Mouse (Mus musculus): Measurements from ENCODE around the gene Vps13d. TPM values are rescaled to one million over a fixed set of nuclear protein-coding genes. Genes with fewer than 3 reads are reported as not detected.

Gene Vps13d
- total RNA-seq, 1 experiment from 2014 or later = 41.1 TPM

- no peak for ATAC-seq (replicated peaks in 1 of 2; ENCODE audit: insufficient read depth in 1 of 2, low FRiP score in 2 of 2, low TSS enrichment in 1 of 2, low read depth in 1 of 2, poor library complexity in 2 of 2, severe bottlenecking in 2 of 2)
Measured at GRCm38 (mm10) chr4:145124419-145124818, 70.4 kb downstream of the Vps13d start.

- ATAC-seq (replicated peaks in 1 of 2; ENCODE audit: insufficient read depth in 1 of 2, low FRiP score in 2 of 2, low TSS enrichment in 1 of 2, low read depth in 1 of 2, poor library complexity in 2 of 2, severe bottlenecking in 2 of 2) = peak; percentile 93 to 96
Measured at GRCm38 (mm10) chr4:145111641-145112040, 83.2 kb downstream of the Vps13d start.

GRCm38 (mm10) chr4:145110736-145111135, 84.1 kb downstream of the Vps13d start:
- ATAC-seq (replicated peaks in 1 of 2; ENCODE audit: insufficient read depth in 1 of 2, low FRiP score in 2 of 2, low TSS enrichment in 1 of 2, low read depth in 1 of 2, poor library complexity in 2 of 2, severe bottlenecking in 2 of 2) = no peak

- ATAC-seq (replicated peaks in 1 of 2; ENCODE audit: insufficient read depth in 1 of 2, low FRiP score in 2 of 2, low TSS enrichment in 1 of 2, low read depth in 1 of 2, poor library complexity in 2 of 2, severe bottlenecking in 2 of 2) = no peak
Measured at GRCm38 (mm10) chr4:145106796-145107195, 88.0 kb downstream of the Vps13d start.

- no peak for ATAC-seq (replicated peaks in 1 of 2; ENCODE audit: insufficient read depth in 1 of 2, low FRiP score in 2 of 2, low TSS enrichment in 1 of 2, low read depth in 1 of 2, poor library complexity in 2 of 2, severe bottlenecking in 2 of 2)
Measured at GRCm38 (mm10) chr4:145105319-145105718, 89.5 kb downstream of the Vps13d start.

GRCm38 (mm10) chr4:145104917-145105316, 89.9 kb downstream of the Vps13d start:
- no peak for ATAC-seq (replicated peaks in 1 of 2; ENCODE audit: insufficient read depth in 1 of 2, low FRiP score in 2 of 2, low TSS enrichment in 1 of 2, low read depth in 1 of 2, poor library complexity in 2 of 2, severe bottlenecking in 2 of 2)

GRCm38 (mm10) chr4:145103617-145104016, 91.2 kb downstream of the Vps13d start:
- peak in 1 of 2 experiments; percentile 16; a peak in 1 of 4 replicates for ATAC-seq (replicated peaks in 1 of 2; ENCODE audit: insufficient read depth in 1 of 2, low FRiP score in 2 of 2, low TSS enrichment in 1 of 2, low read depth in 1 of 2, poor library complexity in 2 of 2, severe bottlenecking in 2 of 2)

GRCm38 (mm10) chr4:145101823-145102718, 92.7 kb downstream of the Vps13d start:
- no peak for ATAC-seq (replicated peaks in 1 of 2; ENCODE audit: insufficient read depth in 1 of 2, low FRiP score in 2 of 2, low TSS enrichment in 1 of 2, low read depth in 1 of 2, poor library complexity in 2 of 2, severe bottlenecking in 2 of 2)

- ATAC-seq (replicated peaks in 1 of 2; ENCODE audit: insufficient read depth in 1 of 2, low FRiP score in 2 of 2, low TSS enrichment in 1 of 2, low read depth in 1 of 2, poor library complexity in 2 of 2, severe bottlenecking in 2 of 2) = no peak
Measured at GRCm38 (mm10) chr4:145099853-145100252, 95.0 kb downstream of the Vps13d start.

GRCm38 (mm10) chr4:145099344-145099743, 95.5 kb downstream of the Vps13d start:
- ATAC-seq (replicated peaks in 1 of 2; ENCODE audit: insufficient read depth in 1 of 2, low FRiP score in 2 of 2, low TSS enrichment in 1 of 2, low read depth in 1 of 2, poor library complexity in 2 of 2, severe bottlenecking in 2 of 2) = no peak

- ATAC-seq (replicated peaks in 1 of 2; ENCODE audit: insufficient read depth in 1 of 2, low FRiP score in 2 of 2, low TSS enrichment in 1 of 2, low read depth in 1 of 2, poor library complexity in 2 of 2, severe bottlenecking in 2 of 2) = no peak
Measured at GRCm38 (mm10) chr4:145097974-145098373, 96.8 kb downstream of the Vps13d start.

- ATAC-seq (replicated peaks in 1 of 2; ENCODE audit: insufficient read depth in 1 of 2, low FRiP score in 2 of 2, low TSS enrichment in 1 of 2, low read depth in 1 of 2, poor library complexity in 2 of 2, severe bottlenecking in 2 of 2) = peak; percentile 61 to 73
Measured at GRCm38 (mm10) chr4:145096481-145097039, 98.2 kb downstream of the Vps13d start.

- no peak for ATAC-seq (replicated peaks in 1 of 2; ENCODE audit: insufficient read depth in 1 of 2, low FRiP score in 2 of 2, low TSS enrichment in 1 of 2, low read depth in 1 of 2, poor library complexity in 2 of 2, severe bottlenecking in 2 of 2)
Measured at GRCm38 (mm10) chr4:145086509-145086908, 108.3 kb downstream of the Vps13d start.

- no peak for ATAC-seq (replicated peaks in 1 of 2; ENCODE audit: insufficient read depth in 1 of 2, low FRiP score in 2 of 2, low TSS enrichment in 1 of 2, low read depth in 1 of 2, poor library complexity in 2 of 2, severe bottlenecking in 2 of 2)
Measured at GRCm38 (mm10) chr4:145079324-145079723, 115.5 kb downstream of the Vps13d start.

- ATAC-seq (replicated peaks in 1 of 2; ENCODE audit: insufficient read depth in 1 of 2, low FRiP score in 2 of 2, low TSS enrichment in 1 of 2, low read depth in 1 of 2, poor library complexity in 2 of 2, severe bottlenecking in 2 of 2) = no peak
Measured at GRCm38 (mm10) chr4:145074276-145074675, 120.5 kb downstream of the Vps13d start.

- ATAC-seq (replicated peaks in 1 of 2; ENCODE audit: insufficient read depth in 1 of 2, low FRiP score in 2 of 2, low TSS enrichment in 1 of 2, low read depth in 1 of 2, poor library complexity in 2 of 2, severe bottlenecking in 2 of 2) = peak; percentile 94 to 96
Measured at GRCm38 (mm10) chr4:145073728-145074127, 121.1 kb downstream of the Vps13d start.

GRCm38 (mm10) chr4:145071942-145072341, 122.9 kb downstream of the Vps13d start:
- no peak for ATAC-seq (replicated peaks in 1 of 2; ENCODE audit: insufficient read depth in 1 of 2, low FRiP score in 2 of 2, low TSS enrichment in 1 of 2, low read depth in 1 of 2, poor library complexity in 2 of 2, severe bottlenecking in 2 of 2)

- ATAC-seq (replicated peaks in 1 of 2; ENCODE audit: insufficient read depth in 1 of 2, low FRiP score in 2 of 2, low TSS enrichment in 1 of 2, low read depth in 1 of 2, poor library complexity in 2 of 2, severe bottlenecking in 2 of 2) = no peak
Measured at GRCm38 (mm10) chr4:145067019-145067680, 127.7 kb downstream of the Vps13d start.

Data from hematopoietic stem cell, adult 5-6 weeks (primary cell).